Comparison of ENCODE assay signal across 28 mouse cellular contexts in the genomic region with DNA sequence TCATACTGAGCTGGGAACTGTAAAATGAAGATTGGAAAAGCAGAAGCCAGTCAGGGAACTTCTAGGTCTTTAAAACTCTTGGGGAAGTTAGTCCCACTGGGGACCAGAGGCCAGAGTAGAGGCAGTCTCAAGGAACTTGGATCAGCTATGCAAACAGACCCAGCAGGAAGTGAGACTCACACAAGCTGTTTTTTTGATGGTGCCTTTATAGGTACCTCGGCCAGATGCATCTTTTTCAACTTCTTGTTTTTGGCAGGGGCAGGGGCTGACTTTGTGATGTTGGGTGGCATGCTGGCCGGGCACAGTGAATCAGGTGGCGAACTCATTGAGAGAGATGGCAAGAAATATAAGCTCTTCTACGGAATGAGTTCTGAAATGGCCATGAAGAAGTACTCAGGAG. TPM values are rescaled to one million over a fixed set of nuclear protein-coding genes. Genes with fewer than 3 reads are reported as not detected.
"Had no signal": no experiment of that assay in that cellular context is flagged by ENCODE, and none has a peak within 500 bp of the region (broad histone marks: within the 10 kb centered on the region; RNA-seq: fewer than 3 reads in every experiment).

No protein-coding gene starts in this region.

- H3K9me3 ChIP-seq: heart, embryonic 13.5 days; heart, embryonic 15.5 days; hindbrain, embryonic 10.5 days; hindbrain, embryonic 12.5 days; kidney, embryonic 15.5 days; limb, embryonic 13.5 days; limb, embryonic 15.5 days; liver, embryonic 13.5 days had no signal

- DNase-seq: gastrocnemius, adult 2 months; gastrocnemius, postnatal 10 days; gastrocnemius, postnatal 25 days; heart, adult 2 months; heart, postnatal 14 days; heart, postnatal 4 days; kidney, adult 11 months; kidney, adult 2 months; kidney, adult 9 months; kidney, postnatal 14 days; kidney, postnatal 36 days; layer of hippocampus, postnatal 36 days; left cerebral cortex, postnatal 4 days; liver, embryonic 13.5 days had no signal

- H3K27me3 ChIP-seq: heart, embryonic 13.5 days; heart, embryonic 15.5 days; hindbrain, embryonic 12.5 days; kidney, embryonic 15.5 days; limb, embryonic 13.5 days; limb, embryonic 15.5 days; liver, embryonic 13.5 days had no signal

- H3K4me2 ChIP-seq: heart, embryonic 11.5 days; heart, embryonic 13.5 days; heart, embryonic 15.5 days; hindbrain, embryonic 12.5 days; hindbrain, embryonic 14.5 days; kidney, embryonic 15.5 days; limb, embryonic 13.5 days; limb, embryonic 15.5 days; liver, embryonic 11.5 days; liver, embryonic 13.5 days had no signal

- H3K4me3 ChIP-seq: gastrocnemius, adult 2 months; heart, adult 2 months; heart, embryonic 13.5 days; heart, embryonic 15.5 days; hindbrain, embryonic 10.5 days; hindbrain, embryonic 12.5 days; kidney, embryonic 15.5 days; limb, embryonic 13.5 days; limb, embryonic 15.5 days; liver, embryonic 13.5 days had no signal

- H3K9ac ChIP-seq: heart, embryonic 13.5 days; heart, embryonic 15.5 days; hindbrain, embryonic 12.5 days; hindbrain, embryonic 14.5 days; kidney, embryonic 15.5 days; limb, embryonic 13.5 days; limb, embryonic 15.5 days; liver, embryonic 13.5 days had no signal

- H3K27ac ChIP-seq: gastrocnemius, adult 2 months; heart, adult 2 months; heart, embryonic 13.5 days; heart, embryonic 15.5 days; hindbrain, embryonic 10.5 days; hindbrain, embryonic 12.5 days; hindbrain, embryonic 14.5 days; kidney, embryonic 15.5 days; kidney, postnatal 0 days; limb, embryonic 13.5 days; limb, embryonic 15.5 days; liver, embryonic 13.5 days had no signal

- ATAC-seq: hindbrain, embryonic 16.5 days; intestine, embryonic 16.5 days had no signal

RNA-seq across cellular contexts. Expression of gene Tssk4, which starts 27.6 kb away (rescaled TPM):
- total RNA-seq: granulocyte monocyte progenitor cell, adult 5-6 weeks had no signal
